Mouse (Mus musculus) kidney, adult 11 months (tissue): ENCODE measurements around the gene Fuca2.
A peak's percentile ranks its signal among the peaks of the same experiment; 100 is the strongest.

ENCODE experiments used
- DNase-seq: peaks from one replicate; pipeline ENCODE4 v3.0.0; 2022

Fuca2 gene

GRCm38 (mm10) chr10:13534751-13535150, 35.4 kb downstream of the Fuca2 start:
- DNase-seq = no peak

- no peak for DNase-seq
Measured at GRCm38 (mm10) chr10:13536706-13537105, 37.4 kb downstream of the Fuca2 start.

- no peak for DNase-seq
Measured at GRCm38 (mm10) chr10:13539769-13540333, 40.5 kb downstream of the Fuca2 start.

- no peak for DNase-seq
Measured at GRCm38 (mm10) chr10:13541721-13542120, 42.4 kb downstream of the Fuca2 start.

- DNase-seq = peak; percentile 84
Measured at GRCm38 (mm10) chr10:13552646-13553497, 53.5 kb downstream of the Fuca2 start, which contains the start of the genes Adat2 and Pex3. Adat2 (plus strand) TSS chr10:13552894. Pex3 (minus strand) TSS chr10:13553142.

- DNase-seq = no peak
Measured at GRCm38 (mm10) chr10:13553498-13553985, 54.2 kb downstream of the Fuca2 start.

GRCm38 (mm10) chr10:13554316-13554715, 55.0 kb downstream of the Fuca2 start:
- no peak for DNase-seq

- DNase-seq = no peak
Measured at GRCm38 (mm10) chr10:13560014-13560674, 60.8 kb downstream of the Fuca2 start.

GRCm38 (mm10) chr10:13564364-13565079, 65.2 kb downstream of the Fuca2 start:
- DNase-seq = peak; percentile 32

- no peak for DNase-seq
Measured at GRCm38 (mm10) chr10:13565080-13565448, 65.7 kb downstream of the Fuca2 start.

GRCm38 (mm10) chr10:13566393-13566792, 67.1 kb downstream of the Fuca2 start:
- no peak for DNase-seq
